Mouse (Mus musculus): ENCODE data around the gene Scn1b.
A peak's percentile ranks its signal among the peaks of the same experiment; 100 is the strongest.

The Scn1b gene

DNA sequence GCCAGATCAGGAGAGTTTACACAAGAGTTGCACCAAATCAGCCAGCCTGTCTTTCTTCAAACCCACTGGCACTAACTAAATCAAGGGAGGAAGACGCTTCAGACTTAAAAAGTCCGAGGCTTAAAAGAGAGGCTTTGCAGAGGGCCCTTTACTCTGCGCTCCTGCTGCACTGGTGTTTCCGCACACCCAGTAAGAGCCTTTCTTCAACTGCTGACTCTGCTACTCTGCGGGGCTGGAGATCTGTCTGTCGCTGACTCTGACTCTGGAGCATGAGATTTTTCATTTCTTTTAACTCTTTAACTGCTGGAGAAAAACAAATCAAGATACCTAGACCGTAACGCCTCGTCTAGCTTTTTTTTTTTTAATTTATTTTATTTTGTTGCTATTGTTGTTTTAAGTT is 42.7 kb downstream of the Scn1b start:
- no peak for DNase-seq (ENCODE audit: low read depth)

DNA sequence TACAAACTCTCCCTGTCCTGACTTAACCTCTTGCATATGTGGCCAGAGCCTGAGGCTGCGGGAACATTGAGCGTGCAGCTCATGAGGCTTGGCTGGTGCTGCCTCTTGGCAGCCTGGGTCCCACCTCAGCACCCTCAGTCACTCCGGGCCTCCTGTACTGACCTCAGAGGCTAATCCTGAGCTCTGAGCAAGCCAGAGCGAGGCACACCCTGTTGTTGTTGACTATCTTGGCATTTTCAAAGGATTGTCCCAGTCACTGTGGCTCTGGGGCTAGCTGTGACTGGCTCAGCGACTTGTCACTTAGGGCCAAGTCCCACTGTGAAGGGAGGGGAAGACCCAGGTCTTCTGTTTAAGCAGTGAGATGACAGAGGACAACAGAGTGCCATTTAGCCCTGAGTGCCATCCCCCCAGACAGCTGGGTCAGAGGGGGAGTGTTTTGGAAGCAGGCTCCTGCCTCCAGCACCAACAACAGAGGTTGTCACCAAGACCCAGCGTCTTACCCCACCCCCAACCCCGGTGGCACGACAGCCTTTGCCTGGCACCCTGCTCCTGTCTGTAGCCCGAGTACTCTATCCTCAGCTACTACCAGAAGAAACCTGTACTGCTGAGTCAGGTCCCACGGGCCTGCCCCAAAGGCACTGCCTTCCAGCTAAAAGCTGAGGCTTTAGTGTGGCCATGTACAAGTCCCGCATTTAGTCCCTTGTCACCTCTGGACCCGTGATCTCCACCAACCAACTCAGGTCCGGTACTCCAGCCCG is 43.8 kb downstream of the Scn1b start:
- DNase-seq (ENCODE audit: low read depth): no peak

DNA sequence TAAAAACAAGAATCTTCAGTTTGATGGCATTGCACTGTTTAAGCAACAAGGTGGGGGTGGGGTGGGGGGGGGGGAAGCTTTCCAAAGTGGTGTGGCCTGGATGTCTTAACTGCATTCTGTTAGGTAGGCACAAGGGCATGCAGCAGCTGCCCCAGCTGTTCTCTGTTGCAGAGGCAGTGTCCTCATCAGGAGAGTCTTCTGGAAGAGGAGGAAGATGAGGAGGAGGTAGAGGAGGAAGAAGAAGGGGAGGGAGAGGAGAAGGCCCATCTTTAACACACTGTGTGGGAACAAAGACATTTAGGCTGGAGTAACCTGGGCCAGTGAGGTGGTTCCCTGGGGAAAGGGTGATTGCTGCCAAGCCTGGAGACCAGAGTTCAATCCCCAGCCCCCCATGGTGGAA is 44.7 kb downstream of the Scn1b start:
- no peak for DNase-seq (ENCODE audit: low read depth)

DNA sequence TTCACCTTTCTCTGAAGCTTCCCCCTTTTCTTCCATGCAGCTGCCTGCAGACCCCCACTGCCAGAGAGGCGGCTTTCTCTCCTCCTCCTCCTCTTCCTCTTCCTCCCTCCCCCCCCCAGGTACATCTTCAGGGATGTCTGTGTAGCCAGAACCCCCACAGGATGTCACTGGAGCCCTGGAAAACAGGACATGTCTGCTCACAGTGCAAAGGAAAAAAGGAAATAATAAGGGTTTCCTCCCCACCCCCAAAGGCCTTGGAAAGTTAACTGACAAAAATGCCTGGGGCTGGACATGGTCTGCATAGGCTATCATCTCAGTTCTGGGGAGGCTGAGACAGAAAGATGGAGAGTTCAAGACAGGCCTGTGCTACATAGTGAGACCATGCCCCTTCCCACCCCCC is 45.7 kb downstream of the Scn1b start:
- no peak for DNase-seq (ENCODE audit: low read depth)

DNA sequence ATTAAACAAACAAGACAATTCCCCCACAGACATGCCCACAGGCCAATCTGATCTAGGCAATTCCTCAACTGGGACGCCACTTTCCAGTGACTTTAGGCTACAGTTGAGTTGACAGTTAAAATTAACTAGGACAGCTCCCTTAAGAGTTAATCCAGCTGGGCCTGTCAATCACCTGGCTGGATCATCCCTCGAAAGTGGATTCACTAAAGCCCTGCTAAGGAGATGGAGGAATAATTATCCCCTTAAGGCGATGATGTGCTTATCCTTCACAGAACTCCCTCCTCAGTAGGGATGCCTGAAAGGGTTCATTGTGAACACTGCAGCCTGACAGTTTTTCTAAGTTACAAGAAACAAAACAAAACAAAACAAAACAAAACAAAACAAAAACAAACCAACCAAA is 46.2 kb downstream of the Scn1b start:
- no peak for DNase-seq (ENCODE audit: low read depth)

DNA sequence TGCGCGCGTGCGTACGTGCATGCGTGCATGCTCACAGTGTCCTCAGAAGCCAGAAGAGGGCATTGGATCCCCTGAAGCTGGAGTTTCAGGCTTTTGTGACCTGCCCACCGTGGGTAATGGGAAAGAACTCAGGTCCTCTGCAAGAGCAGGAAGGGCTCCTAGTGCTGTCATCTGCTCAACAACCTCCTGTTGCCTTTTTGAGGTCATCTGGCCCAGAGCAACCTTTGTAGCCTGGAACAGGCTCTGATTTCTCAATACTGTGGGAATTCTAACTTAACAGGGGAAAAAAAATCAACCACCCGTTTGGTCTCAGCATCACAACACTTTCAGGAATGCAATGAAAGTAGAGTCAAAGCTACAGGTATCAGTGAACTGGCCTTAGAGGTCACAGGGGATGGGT is 47.1 kb downstream of the Scn1b start:
- no peak for DNase-seq (ENCODE audit: low read depth)

DNA sequence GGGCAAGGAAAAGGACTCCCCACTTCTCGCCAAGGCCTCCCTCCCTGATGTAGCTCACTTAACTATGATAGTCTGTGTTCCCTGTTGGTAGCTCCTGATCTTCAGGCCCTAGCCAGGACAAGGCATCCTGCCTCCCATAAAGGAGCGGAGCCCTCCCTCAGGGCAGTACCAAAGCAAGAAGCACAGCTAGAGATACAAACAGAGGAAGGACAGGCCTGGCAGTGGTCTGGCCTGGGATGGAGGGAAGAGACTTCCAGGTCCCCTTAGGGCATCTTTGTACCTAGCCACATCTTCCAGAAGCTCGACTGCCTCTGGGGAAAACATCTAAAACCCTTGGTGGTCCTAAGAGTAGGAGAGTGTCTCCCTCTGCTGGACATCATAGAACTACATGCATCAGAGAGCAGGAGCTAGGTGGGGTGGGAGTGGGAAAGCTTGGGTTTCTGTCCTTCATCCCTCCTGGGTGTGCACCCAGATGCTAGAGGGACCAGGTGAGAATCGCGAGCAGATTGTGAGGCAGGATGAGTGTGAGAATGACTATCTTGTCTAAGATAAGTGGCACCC is 48.8 kb downstream of the Scn1b start:
- DNase-seq (ENCODE audit: low read depth): peak; percentile 82

DNA sequence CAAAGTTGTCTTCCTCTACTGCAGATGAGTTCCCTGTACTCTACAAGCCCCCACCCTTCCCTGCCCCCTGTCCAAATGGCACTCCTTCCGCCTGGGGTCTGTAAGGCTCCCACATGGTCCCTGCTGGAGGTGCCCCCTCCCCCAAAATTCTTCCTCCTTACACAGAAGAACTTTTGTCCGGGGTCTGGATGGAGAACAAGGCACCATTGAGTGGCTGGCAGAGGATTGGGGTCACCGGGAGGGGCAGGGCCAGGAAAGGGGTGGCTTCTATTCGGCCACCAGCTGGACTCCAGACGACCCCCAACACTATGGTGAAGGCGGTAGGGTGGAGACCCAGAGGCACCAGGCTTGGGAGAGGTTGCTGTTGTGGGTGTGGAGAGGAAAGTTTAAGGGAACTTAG is 49.3 kb downstream of the Scn1b start:
- no peak for DNase-seq (ENCODE audit: low read depth)

DNA sequence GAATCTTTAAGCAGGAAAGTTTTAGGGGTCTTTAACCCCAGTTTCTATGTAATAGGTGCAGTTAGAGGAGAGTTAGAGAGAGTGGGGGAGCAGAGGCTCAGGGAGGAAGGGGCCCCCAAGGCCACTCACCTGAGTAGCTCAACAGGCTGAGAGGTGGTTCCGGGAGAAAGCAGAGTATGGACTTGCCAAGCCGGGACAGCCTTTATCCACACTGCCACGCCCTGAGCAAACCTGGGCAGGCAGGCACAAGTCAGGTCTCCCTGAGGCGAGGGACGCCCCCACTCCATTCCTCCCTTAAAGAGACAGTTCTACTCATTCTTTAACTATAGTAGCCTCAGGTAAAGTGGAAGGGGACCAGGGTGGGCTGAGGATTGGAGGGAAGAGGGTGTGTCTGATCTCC is 50.3 kb downstream of the Scn1b start, which contains the start of gene Fxyd3:
Fxyd3 (minus strand) TSS at position 213 of the 400 bp plus-strand sequence.
- no peak for DNase-seq (ENCODE audit: low read depth)

DNA sequence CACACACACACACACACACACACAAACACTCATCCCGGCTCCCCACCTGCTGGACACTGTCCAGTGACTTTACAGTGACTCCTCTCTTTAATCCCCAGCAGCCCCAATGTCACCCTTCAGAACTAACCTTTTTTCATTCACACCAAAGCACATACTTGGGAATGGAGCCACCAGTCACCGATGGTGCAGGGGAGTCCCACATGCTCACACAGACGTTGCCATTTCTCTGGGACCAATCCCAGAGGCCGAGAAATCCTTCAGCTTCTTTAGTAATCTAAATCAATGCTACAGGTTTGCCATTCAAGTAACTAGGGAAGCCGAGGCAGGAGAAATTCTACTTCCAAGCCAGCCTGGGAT is 52.1 kb downstream of the Scn1b start:
- no peak for DNase-seq (ENCODE audit: low read depth)

DNA sequence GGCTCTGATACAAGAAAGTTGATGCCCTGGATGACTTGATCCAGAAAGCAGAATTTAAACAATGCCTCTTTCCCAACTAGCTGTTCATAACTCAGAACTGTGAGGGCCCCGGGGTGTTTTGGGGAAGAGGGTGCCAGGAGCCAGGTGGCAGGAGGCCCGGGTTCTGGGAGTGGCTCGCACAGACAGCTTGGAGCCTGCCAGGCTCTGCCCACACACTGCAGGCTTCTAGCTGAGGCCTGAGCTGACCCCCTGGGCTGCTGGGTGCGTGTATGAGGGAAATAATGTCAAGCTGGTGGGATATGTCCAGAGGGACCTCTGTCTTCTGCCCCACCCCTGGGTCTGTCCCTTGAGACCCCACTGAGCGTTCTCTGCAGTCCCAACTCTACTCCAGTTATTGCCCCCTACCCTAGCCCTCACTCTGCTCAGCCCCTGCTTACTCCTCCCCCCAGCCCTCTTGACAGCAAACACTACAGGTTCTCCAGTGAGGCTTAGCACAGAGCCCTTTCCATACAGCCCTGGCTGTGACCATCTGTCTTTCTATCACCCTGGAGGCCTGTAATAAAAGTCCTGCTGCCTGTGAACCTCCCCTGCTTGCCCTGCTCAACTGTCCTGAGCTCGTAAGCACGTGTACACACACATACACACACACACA is 52.6 kb downstream of the Scn1b start:
- DNase-seq (ENCODE audit: low read depth): no peak

DNA sequence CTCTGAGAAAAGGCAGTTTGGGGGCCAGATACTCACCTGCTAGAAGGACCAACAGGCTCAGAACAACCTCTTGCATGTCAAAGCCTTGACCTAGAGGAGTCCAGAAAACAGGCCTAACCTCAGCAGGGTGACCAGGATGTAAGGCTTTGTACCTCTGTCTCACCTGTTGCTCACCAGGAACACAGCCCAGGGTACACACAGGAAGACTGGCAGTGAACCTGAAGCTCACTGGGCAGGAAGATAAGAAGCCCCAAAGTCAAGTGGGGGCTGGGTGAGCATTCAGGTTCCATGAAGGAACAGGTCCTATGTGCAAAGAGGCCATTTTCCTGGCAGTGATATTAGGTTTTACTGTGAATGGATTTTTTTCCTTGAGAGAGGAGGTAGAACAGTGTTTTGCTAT is 53.3 kb downstream of the Scn1b start:
- DNase-seq (ENCODE audit: low read depth): no peak

DNA sequence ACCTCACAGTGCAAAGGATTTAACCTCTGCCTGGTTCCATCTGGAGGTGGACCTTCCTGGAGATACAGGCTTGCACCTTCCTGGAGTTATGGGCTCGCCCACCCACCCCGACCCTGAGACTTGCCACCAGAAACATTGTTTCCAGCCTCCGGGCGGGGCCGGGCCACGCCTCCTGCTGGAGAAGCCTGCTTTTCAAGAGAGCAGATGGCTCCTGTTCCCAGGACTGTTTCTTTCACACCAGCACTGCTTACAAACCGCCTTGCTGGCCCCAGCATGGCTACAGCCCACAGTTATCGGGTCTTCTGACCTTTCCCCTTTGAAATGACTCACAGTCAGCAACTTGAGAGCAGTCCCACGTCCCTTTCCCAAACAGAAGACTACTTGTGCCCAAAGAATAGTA is 54.5 kb downstream of the Scn1b start:
- no peak for DNase-seq (ENCODE audit: low read depth)

DNA sequence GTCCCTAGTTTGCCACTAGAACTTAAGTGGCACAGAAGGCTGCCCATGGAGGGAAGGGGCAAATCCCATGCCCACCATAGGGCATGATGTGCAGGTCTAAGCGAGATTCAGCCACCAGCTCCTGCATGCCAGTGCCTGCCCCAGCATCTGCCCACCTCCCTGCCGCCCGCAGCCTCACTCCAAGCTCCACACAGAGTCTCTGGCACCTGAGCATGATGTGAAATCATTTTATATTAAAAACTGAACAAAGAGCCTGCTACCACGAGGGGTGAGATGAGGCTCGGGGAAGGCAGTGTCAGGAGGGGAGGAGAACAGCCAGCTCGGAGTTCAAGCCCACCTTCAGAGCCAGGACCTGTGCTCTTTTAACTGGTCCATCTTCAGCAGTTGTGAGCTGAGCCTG is 56.5 kb downstream of the Scn1b start:
- no peak for DNase-seq (ENCODE audit: low read depth)

DNA sequence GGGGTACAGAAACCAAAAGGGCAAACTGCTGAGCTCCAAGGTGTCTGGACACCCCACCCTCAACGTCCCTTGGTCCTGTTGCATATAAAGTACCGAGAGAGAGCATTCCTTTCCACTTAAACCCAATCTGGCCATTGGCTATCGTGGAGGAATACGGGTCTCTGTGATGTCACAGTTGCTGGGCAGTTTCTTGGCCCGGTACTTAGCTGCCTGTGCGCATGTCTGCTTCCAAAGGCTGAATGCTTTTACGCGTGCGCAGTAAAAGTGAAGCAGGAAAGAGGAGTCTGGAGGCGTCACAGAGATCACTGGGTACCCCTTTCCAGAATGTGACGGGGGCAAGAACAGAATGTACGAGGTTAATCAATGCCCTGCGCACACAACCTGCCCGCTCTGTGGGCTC is 57.3 kb downstream of the Scn1b start:
- no peak for DNase-seq (ENCODE audit: low read depth)

DNA sequence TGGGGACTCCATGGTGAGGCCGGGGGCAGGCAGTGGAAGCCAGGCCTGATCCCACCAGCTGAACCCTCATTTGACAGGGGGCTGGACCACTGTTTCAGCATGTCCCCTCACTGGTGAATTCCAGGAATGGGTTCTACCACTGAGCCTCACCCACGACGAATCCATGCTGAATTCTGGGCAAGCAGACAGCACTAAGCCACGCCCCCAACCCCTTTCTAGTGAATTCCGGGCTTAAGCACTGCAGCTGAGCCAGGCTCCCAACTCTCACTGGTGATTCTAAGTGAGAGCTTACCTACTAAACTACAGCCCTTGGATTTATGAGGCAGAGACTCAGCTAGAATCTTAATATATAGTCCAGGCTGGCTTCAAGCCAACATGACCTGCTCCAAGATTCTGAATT is 59.0 kb downstream of the Scn1b start:
- DNase-seq (ENCODE audit: low read depth): peak; percentile 64
